Mouse (Mus musculus) mouse embryonic stem cell (cell line): ENCODE results near the gene Dld.

Experiments used
- in situ Hi-C, 2 experiments: fragments of 300-500 bp; cut with MboI; formaldehyde crosslinking; loops; 1 replicate in 1 of 2; 3 replicates in 1 of 2; pipeline ENCODE4 v1.14.3; 2019 to 2020; ENCODE audit warnings: low sequenced_read_pairs in 2 of 2, low pct_unique_long_range_greater_than_20kb in 1 of 2, mixed read lengths in 1 of 2; ENCODE audit not compliant: unreplicated experiment in 1 of 2

Dld gene

GRCm38 (mm10) chr12:31327139-31327538 is 24.1 kb downstream of the Dld start:
- in situ Hi-C loops = no loop called here

DNA sequence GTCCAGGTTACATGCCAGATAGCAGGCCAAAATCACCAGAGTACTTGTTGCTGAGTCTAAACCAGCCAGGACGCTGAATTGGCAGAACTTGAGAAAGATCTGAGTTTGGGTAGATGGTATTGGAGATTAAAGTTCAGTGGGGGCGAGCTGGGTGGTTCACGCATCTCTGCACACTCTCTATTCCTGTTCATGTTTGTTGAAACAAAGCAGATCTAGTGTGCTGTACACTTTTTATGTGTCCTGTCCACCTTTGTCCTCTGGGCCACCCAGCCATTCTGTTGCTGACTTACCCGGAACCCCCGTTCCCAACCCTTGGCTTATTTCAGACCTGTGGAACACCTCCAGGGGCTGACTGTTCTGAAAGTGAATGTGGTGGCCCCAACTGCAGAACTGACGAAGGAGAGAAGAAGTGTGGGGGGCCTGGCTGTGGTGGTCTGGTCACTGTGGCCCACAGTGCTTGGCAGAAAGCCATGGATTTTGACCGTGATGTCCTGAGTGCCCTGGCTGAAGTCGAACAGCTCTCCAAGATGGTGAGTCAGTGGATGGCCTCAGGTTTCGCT is 28.0 kb downstream of the Dld start:
- in situ Hi-C loops = no loop called here

- in situ Hi-C loops = no loop called here
Observed at GRCm38 (mm10) chr12:31321532-31321931, 29.7 kb downstream of the Dld start.

DNA sequence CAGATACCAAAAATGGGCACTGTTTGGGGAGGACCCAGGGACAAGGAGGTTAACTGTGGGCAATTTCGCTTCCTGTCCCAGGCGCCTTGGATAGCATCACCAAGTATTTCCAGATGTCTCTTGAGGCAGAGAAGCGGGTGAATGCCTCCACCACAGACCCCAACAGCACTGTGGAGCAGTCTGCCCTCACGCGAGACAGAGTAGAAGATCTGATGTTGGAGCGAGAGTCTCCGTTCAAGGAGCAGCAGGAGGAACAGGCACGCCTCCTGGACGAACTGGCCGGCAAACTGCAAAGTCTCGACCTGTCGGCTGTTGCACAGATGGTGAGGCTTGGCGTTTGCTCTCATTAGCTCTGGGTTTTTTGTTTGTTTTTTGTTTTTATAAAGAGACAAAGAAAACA is 30.4 kb downstream of the Dld start:
- in situ Hi-C loops = no loop called here

- in situ Hi-C loops = no loop called here
Observed at GRCm38 (mm10) chr12:31318409-31318963, 32.8 kb downstream of the Dld start.

GRCm38 (mm10) chr12:31317670-31318408 is 33.4 kb downstream of the Dld start:
- in situ Hi-C loops = no loop called here

DNA sequence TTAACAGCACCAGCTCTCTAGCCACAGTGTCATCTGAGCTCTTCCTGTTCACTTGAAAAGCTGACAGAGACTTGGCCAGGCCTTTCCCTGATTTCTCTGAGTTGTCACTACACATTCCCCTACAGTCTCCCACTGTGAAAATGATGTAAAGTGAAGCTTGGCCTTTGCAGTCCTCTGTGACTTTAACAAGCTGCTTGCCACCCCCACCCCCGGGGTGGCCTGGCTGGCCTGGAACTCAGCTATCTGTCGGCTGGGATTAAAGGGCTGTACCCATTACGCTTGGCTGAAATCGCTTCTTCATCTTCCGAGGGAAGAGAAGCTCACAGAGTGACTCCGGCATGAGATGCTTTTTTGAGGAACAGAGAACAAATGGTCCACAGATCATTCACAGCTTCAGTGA is 35.3 kb downstream of the Dld start:
- in situ Hi-C loops = no loop called here

DNA sequence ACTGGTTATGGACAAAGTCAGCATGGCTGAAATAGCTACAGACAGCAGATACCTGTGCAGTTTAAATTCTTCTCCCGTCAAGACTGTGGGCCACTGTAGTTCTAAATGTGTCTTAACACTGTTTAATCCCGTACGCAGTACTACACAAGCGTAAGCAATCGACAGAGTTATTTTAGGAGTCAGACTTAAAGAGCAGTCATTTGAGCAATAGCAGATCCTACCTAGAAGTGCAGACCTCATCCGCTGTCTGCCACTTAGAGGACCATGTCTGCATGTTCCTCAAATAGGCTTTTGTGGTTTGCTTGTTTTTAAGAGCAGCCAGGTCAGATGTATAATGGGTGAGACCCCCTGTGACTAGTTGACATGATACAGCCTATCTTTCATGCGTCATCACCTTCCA is 36.9 kb downstream of the Dld start:
- in situ Hi-C loops = no loop called here

- in situ Hi-C loops = no loop called here
Observed at GRCm38 (mm10) chr12:31313136-31313535, 38.1 kb downstream of the Dld start.

GRCm38 (mm10) chr12:31312281-31312680 is 39.0 kb downstream of the Dld start:
- in situ Hi-C loops = no loop called here

- in situ Hi-C loops = no loop called here
Observed at GRCm38 (mm10) chr12:31311671-31312265, 39.5 kb downstream of the Dld start.

DNA sequence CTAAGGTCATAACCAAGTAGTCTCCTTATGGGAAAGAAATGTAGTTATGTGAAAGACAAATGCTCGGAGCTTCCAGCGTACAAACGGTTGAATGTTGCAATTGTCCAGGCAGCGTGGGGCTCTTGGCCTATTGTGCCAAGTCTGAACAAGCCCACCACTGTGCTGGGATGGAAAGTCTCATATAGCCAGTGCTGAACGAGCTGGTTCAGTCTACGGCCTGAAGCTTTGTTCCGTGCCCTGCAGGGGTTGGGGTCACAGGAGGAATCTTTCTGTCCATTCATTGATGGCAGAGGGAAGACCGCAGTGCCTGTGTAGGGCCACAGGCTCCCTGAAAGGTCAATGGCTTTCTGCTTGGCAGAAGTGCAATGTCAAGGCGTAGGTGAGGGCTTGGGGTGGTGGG is 40.6 kb downstream of the Dld start:
- in situ Hi-C loops = no loop called here

GRCm38 (mm10) chr12:31307756-31308155 is 43.5 kb downstream of the Dld start:
- in situ Hi-C loops = no loop called here

- in situ Hi-C loops = no loop called here
Observed at GRCm38 (mm10) chr12:31307011-31307410, 44.2 kb downstream of the Dld start.

DNA sequence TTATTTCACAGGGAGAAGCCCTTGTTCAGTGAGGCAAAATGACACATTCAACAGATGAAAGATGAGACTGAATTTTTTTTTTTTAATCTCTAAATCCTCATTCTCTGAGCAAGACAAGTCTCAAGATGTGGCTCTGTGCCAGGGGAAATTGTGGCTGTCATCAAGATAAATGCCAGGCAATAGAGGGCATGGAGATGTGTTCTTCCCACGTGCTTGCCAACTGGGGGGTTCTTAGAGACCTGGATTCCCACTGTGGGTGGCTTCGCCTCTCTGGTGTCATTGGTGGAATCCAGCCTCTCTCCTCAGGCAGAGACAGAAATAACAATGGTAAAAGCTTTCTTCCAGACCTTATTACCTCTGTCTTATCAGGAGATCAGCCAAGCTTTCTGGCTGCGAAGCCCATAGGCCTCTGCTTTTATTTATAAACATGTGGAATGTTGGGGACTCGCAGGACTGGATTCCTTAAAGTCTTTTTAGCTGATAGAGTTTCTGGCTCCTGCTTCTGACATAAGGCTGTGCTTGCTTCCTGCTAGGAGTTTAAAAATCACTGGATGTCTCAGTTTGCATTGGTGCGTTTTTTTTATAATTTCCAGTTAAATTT is 45.1 kb downstream of the Dld start:
- in situ Hi-C loops = no loop called here

- in situ Hi-C loops = no loop called here
Observed at GRCm38 (mm10) chr12:31302766-31303511, 48.3 kb downstream of the Dld start.

- in situ Hi-C loops = no loop called here
Observed at GRCm38 (mm10) chr12:31302266-31302665, 49.0 kb downstream of the Dld start.

- in situ Hi-C loops = no loop called here
Observed at GRCm38 (mm10) chr12:31300276-31300675, 51.0 kb downstream of the Dld start.
